Mouse (Mus musculus) lung, postnatal 25 days (tissue): Measurements from ENCODE around the gene Thap3.
"Not testable (repeated sequence)": the region's sequence is repeated elsewhere in the genome, so short reads cannot be mapped to it uniquely, and the experiment has no call there.

Experiments
- DNase-seq: peaks from one replicate; pipeline ENCODE4 v3.0.0; 2022; ENCODE audit warnings: low spot score

Gene Thap3

GRCm38 (mm10) chr4:151988342-151989109, at the start of gene Thap3:
Gene Thap3, minus strand, starts transcription at chr4:151988997.
- peak; percentile 86 for DNase-seq

GRCm38 (mm10) chr4:152038225-152038984, 49.6 kb upstream of the Thap3 start, which contains the start of gene Tas1r1:
Gene Tas1r1, minus strand, starts transcription at chr4:152038568.
- no peak for DNase-seq

GRCm38 (mm10) chr4:152036464-152036863, 47.7 kb upstream of the Thap3 start:
- DNase-seq = not testable (repeated sequence)

- DNase-seq = no peak
These were observed 44.1 kb upstream of the Thap3 start for GRCm38 (mm10) chr4:152032922-152033321.

GRCm38 (mm10) chr4:152029997-152030396, 41.2 kb upstream of the Thap3 start:
- DNase-seq = peak; percentile 48

- DNase-seq = no peak
These were observed 40.3 kb upstream of the Thap3 start for GRCm38 (mm10) chr4:152029087-152029486.

GRCm38 (mm10) chr4:152028456-152028855, 39.7 kb upstream of the Thap3 start:
- no peak for DNase-seq

GRCm38 (mm10) chr4:152027524-152027923, 38.7 kb upstream of the Thap3 start, which contains the start of gene Zbtb48:
Gene Zbtb48, minus strand, starts transcription at chr4:152027671.
- DNase-seq = peak; percentile 98

- peak; percentile 30 for DNase-seq
These were observed 38.1 kb upstream of the Thap3 start for GRCm38 (mm10) chr4:152026751-152027508.

GRCm38 (mm10) chr4:152024525-152024924, 35.7 kb upstream of the Thap3 start:
- DNase-seq = peak; percentile 31

GRCm38 (mm10) chr4:152022506-152022905, 33.7 kb upstream of the Thap3 start:
- no peak for DNase-seq

- DNase-seq = no peak
These were observed 32.8 kb upstream of the Thap3 start for GRCm38 (mm10) chr4:152021568-152022097.

- DNase-seq = no peak
These were observed 31.2 kb upstream of the Thap3 start for GRCm38 (mm10) chr4:152020024-152020423.

GRCm38 (mm10) chr4:152019073-152019472, 30.3 kb upstream of the Thap3 start:
- no peak for DNase-seq

GRCm38 (mm10) chr4:152013036-152013813, 24.4 kb upstream of the Thap3 start:
- DNase-seq = no peak

- DNase-seq = no peak
These were observed 23.3 kb upstream of the Thap3 start for GRCm38 (mm10) chr4:152012109-152012508.

GRCm38 (mm10) chr4:152011171-152011760, 22.5 kb upstream of the Thap3 start:
- peak; percentile 67 for DNase-seq

GRCm38 (mm10) chr4:152010707-152011134, 21.9 kb upstream of the Thap3 start:
- no peak for DNase-seq

- DNase-seq = peak; percentile 77
These were observed 21.4 kb upstream of the Thap3 start for GRCm38 (mm10) chr4:152010091-152010706.
